Mouse (Mus musculus) C2C12 (cell line): ENCODE measurements at regions not wholly inside any gene's neighbourhood (a gene's known extent, or its start where the extent isn't known, plus 50 kb on each side); places are given as distances from the start of the nearest gene placed in this dataset.

Experiments used
- CTCF ChIP-seq: IDR thresholded peaks from one replicate; pipeline ENCODE4 v1.5.1; 2011; ENCODE audit not compliant: control insufficient read depth, insufficient read depth, insufficient read length
- MYOD1 ChIP-seq: IDR thresholded peaks from one replicate; pipeline ENCODE4 v1.6.1; 2011; ENCODE audit warnings: low read depth; ENCODE audit not compliant: control insufficient read depth, insufficient read length
- USF1 ChIP-seq: IDR thresholded peaks from one replicate; pipeline ENCODE4 v1.6.1; 2011; ENCODE audit warnings: low read depth, mild to moderate bottlenecking, control low read depth, moderate library complexity

DNA sequence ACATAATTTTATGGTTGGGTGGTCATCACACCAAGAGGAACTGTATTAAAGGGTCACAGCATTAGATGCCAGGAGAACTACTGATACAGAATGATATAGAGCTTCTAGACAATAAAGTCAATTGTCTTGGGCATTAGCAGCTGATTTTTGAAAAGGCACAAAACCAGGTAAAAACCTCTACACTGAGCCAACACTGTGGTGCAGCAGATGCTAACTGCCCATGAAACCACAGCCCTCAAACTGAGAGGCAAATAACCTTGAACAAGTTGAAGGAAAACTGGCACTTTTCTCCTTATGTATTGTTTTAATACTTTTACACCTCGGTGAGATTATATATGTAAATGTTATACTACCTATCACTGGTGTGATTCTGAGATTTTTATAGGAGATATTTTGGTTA lies 195.9 kb upstream of the Vegfc start:
- TF ChIP-seq MYOD1 = no peak
- TF ChIP-seq CTCF = no peak
- no peak for TF ChIP-seq USF1
